Mouse (Mus musculus): ENCODE results near the gene Eid2b. TPM values are rescaled to one million over a fixed set of nuclear protein-coding genes. Genes with fewer than 3 reads are reported as not detected.

Eid2b gene
- total and polyA plus RNA-seq, 2 experiments from 2014 or later = 44.0 to 53.6 TPM

- no peaks in the 10 kb centered on the region for H3K27me3 ChIP-seq (ENCODE audit: insufficient read depth, low read length)
- H3K9me3 ChIP-seq (ENCODE audit: low read length) = no peaks in the 10 kb centered on the region
- H3K4me2 ChIP-seq (ENCODE audit: low read depth) = peak within 1 kb of the TSS; percentile 82
- H3K27ac ChIP-seq (ENCODE audit: low read depth, low read length) = peak within 1 kb of the TSS; percentile 64; the same call in 1 of the 2 replicates
- peak within 1 kb of the TSS; percentile 78 for H3K4me3 ChIP-seq (ENCODE audit: low read depth, low read length)
- H3K36me3 ChIP-seq (ENCODE audit: insufficient read depth) = peaks cover 48% of the 10 kb centered on the region
- DNase-seq (peak; percentile 97), ATAC-seq (peak; percentile 99)
- H3K4me1 ChIP-seq (ENCODE audit: insufficient read depth) = peaks cover 5% of the 10 kb centered on the region; the same call in 1 of the 2 replicates
- WGBS = 1% methylated on average over 45 of the region's 45 CpGs
- no peak; the same call in 1 of the 2 replicates for TF ChIP-seq CTCF (IDR thresholded peaks at IDR 0.05; ENCODE audit: low read depth)
- peak within 1 kb of the TSS; percentile 81 for H3K9ac ChIP-seq
These were observed 34.5 kb downstream of the Eid2b start, which contains the start of gene Timm50 for GRCm38 (mm10) chr7:28311926-28312543. Gene Timm50, minus strand, starts transcription at chr7:28312072.

GRCm38 (mm10) chr7:28318036-28318435 is 40.5 kb downstream of the Eid2b start:
- Histone ChIP-seq H3K9ac (no peak overlapping the region), H3K9me3 (ENCODE audit: low read length) (no peaks in the 10 kb centered on the region), H3K27ac (ENCODE audit: low read depth, low read length) (no peak overlapping the region), H3K27me3 (ENCODE audit: insufficient read depth, low read length) (no peaks in the 10 kb centered on the region), H3K4me1 (ENCODE audit: insufficient read depth) (no peaks in the 10 kb centered on the region), H3K4me3 (ENCODE audit: low read depth, low read length) (no peak overlapping the region), H3K36me3 (ENCODE audit: insufficient read depth) (peaks cover 83% of the 10 kb centered on the region), H3K4me2 (ENCODE audit: low read depth) (no peak overlapping the region)
- 91% methylated on average over 3 of the region's 3 CpGs for WGBS
- DNase-seq (no peak), ATAC-seq (no peak)
- TF ChIP-seq CTCF (IDR thresholded peaks at IDR 0.05; ENCODE audit: low read depth) = no peak

GRCm38 (mm10) chr7:28318714-28319113 is 41.2 kb downstream of the Eid2b start:
- no peak for ATAC-seq

DNA sequence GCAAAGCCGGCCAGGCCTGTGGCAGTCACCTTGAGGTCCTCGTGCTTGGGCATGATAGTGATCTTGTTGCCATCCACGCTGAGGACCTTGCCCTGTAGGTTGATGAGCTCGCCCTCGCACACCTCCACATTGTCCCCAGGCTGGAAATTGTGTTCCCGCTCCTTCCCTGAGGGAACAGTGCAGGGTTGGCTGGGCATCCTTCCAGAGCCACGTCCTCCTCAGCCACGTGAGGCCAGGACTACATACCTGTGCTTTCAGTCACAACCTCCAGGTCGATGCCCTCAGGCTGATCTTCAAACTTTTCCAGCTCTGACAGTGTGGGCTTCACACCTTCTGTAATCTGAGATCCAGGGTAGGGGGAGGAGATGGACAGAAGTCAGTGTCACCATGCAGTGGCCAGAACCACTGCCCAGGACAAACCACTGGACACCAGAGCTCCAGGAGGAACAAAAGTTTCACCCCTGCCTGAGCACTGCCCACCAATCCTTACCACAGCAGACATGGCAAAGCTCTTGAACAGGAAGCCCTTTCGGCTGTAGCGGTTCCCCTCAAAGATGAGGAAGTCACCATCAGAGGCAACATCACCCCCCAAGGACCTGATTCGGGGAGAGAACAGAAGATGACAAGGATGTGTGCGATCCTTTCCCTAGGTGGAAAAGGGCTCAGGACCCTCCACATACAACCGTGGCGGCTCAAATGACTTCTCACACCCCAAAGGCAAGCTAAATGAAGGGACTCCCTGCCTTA is 44.6 kb downstream of the Eid2b start:
- peaks cover 96% of the 10 kb centered on the region for H3K36me3 ChIP-seq (ENCODE audit: insufficient read depth)
- H3K4me2 ChIP-seq (ENCODE audit: low read depth) = no peak overlapping the region
- ATAC-seq (no peak), DNase-seq (no peak)
- H3K9ac ChIP-seq = no peak overlapping the region
- no peak overlapping the region for H3K27ac ChIP-seq (ENCODE audit: low read depth, low read length)
- H3K27me3 ChIP-seq (ENCODE audit: insufficient read depth, low read length) = no peaks in the 10 kb centered on the region
- H3K4me1 ChIP-seq (ENCODE audit: insufficient read depth) = no peaks in the 10 kb centered on the region
- H3K4me3 ChIP-seq (ENCODE audit: low read depth, low read length) = no peak overlapping the region
- 92% methylated on average over 15 of the region's 15 CpGs for WGBS
- TF ChIP-seq CTCF (IDR thresholded peaks at IDR 0.05; ENCODE audit: low read depth) = no peak
- no peaks in the 10 kb centered on the region for H3K9me3 ChIP-seq (ENCODE audit: low read length)

More at GRCm38 (mm10) chr7:28318714-28319113, 41.2 kb downstream of the Eid2b start:
- no peak overlapping the region for H3K4me2 ChIP-seq (ENCODE audit: low read depth)
- H3K4me1 ChIP-seq (ENCODE audit: insufficient read depth) = no peaks in the 10 kb centered on the region
- no peak for DNase-seq
- 93% methylated on average over 17 of the region's 17 CpGs for WGBS
- TF ChIP-seq CTCF (IDR thresholded peaks at IDR 0.05; ENCODE audit: low read depth) = no peak
- H3K9me3 ChIP-seq (ENCODE audit: low read length) = no peaks in the 10 kb centered on the region
- no peaks in the 10 kb centered on the region for H3K27me3 ChIP-seq (ENCODE audit: insufficient read depth, low read length)
- peaks cover 90% of the 10 kb centered on the region for H3K36me3 ChIP-seq (ENCODE audit: insufficient read depth)
- H3K4me3 ChIP-seq (ENCODE audit: low read depth, low read length) = no peak overlapping the region
- no peak overlapping the region for H3K9ac ChIP-seq
- H3K27ac ChIP-seq (ENCODE audit: low read depth, low read length) = no peak overlapping the region

DNA sequence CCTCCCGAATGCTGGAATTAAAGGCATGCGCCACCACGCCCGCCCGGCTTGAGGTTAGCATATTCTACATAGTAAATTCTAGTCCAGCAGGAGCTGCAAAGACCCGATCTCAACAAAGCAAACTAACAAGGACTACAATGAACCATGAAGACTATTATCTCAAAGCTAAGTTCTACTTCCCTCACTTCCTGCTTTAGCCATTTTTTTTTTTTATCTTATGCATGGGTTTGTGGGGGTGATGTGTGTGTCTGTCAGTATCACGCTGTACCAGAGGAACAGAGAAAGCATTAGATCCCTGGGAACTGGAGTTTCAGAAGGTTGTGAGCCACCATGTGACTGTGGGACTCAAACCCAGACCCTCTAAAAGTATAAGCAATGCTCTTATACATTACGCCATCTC is 47.8 kb downstream of the Eid2b start:
- TF ChIP-seq CTCF (IDR thresholded peaks at IDR 0.05; ENCODE audit: low read depth) = no peak
- H3K4me2 ChIP-seq (ENCODE audit: low read depth) = no peak overlapping the region
- peaks cover 93% of the 10 kb centered on the region for H3K36me3 ChIP-seq (ENCODE audit: insufficient read depth)
- H3K9ac ChIP-seq = no peak overlapping the region
- H3K4me1 ChIP-seq (ENCODE audit: insufficient read depth) = no peaks in the 10 kb centered on the region
- 98% methylated on average over 8 of the region's 8 CpGs for WGBS
- no peaks in the 10 kb centered on the region for H3K9me3 ChIP-seq (ENCODE audit: low read length)
- DNase-seq (no peak), ATAC-seq (no peak)
- no peak overlapping the region for H3K27ac ChIP-seq (ENCODE audit: low read depth, low read length)
- H3K4me3 ChIP-seq (ENCODE audit: low read depth, low read length) = no peak overlapping the region
- no peaks in the 10 kb centered on the region for H3K27me3 ChIP-seq (ENCODE audit: insufficient read depth, low read length)

DNA sequence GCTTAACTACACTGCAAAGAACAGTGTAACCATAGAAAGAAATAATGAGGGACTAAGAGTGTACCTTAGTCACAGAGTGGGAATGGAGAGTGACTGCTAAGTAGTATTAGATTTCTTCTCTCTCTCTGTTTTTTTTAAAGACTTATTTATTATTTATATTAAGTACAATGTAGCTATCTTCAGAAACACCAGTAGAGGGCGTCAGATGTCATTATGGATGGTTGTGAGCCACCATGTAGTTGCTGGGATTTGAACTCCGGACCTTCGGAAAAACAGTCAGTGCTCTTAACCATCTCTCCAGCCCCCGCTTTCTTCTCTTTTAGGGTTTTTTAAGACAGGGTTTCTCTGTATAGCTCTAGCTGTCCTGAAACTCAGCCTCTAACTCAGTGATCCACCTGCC is 48.9 kb downstream of the Eid2b start:
- Histone ChIP-seq H3K9ac (no peak overlapping the region), H3K4me1 (ENCODE audit: insufficient read depth) (no peaks in the 10 kb centered on the region), H3K4me3 (ENCODE audit: low read depth, low read length) (no peak overlapping the region), H3K9me3 (ENCODE audit: low read length) (no peaks in the 10 kb centered on the region), H3K4me2 (ENCODE audit: low read depth) (no peak overlapping the region), H3K27ac (ENCODE audit: low read depth, low read length) (no peak overlapping the region), H3K36me3 (ENCODE audit: insufficient read depth) (peaks cover 94% of the 10 kb centered on the region), H3K27me3 (ENCODE audit: insufficient read depth, low read length) (no peaks in the 10 kb centered on the region)
- DNase-seq (no peak), ATAC-seq (no peak)
- TF ChIP-seq CTCF (IDR thresholded peaks at IDR 0.05; ENCODE audit: low read depth) = no peak
- 80% methylated on average over 4 of the region's 4 CpGs for WGBS

DNA sequence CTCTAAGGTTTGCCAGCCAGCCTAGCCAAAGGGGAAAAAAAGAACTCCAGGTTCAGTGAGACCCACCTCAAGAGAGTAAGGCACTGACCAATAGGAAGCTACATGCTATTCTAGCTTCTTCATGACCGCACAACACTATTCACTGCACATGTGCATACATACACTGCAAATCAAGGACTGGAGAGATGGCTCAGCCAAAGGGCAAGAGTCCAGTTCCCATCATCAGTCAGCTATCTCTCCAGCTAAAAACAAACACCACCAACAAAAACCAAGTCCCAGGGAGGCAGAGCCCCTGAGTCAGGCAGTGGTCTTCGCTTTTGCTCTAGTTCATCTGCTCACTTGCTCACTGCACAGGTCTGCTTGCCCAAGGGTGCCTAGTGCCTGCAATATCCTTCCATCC is 50.7 kb downstream of the Eid2b start:
- DNase-seq (no peak), ATAC-seq (no peak)
- no peak overlapping the region for H3K4me2 ChIP-seq (ENCODE audit: low read depth)
- WGBS = 100% methylated on average over 2 of the region's 2 CpGs
- H3K27ac ChIP-seq (ENCODE audit: low read depth, low read length) = no peak overlapping the region
- H3K9me3 ChIP-seq (ENCODE audit: low read length) = no peaks in the 10 kb centered on the region
- no peaks in the 10 kb centered on the region for H3K27me3 ChIP-seq (ENCODE audit: insufficient read depth, low read length)
- no peak overlapping the region for H3K9ac ChIP-seq
- no peak overlapping the region for H3K4me3 ChIP-seq (ENCODE audit: low read depth, low read length)
- TF ChIP-seq CTCF (IDR thresholded peaks at IDR 0.05; ENCODE audit: low read depth) = no peak
- H3K4me1 ChIP-seq (ENCODE audit: insufficient read depth) = no peaks in the 10 kb centered on the region
- peaks cover 77% of the 10 kb centered on the region for H3K36me3 ChIP-seq (ENCODE audit: insufficient read depth)

Other genes with a start within 250 kb of the Eid2b start
- gene Psmc4, start 227.6 kb upstream of the Eid2b start, total RNA-seq (2014; rRNA removed) = 200 and 233 TPM in 2 replicates
- 265 and 268 TPM in 2 replicates for gene Psmc4, start 227.6 kb upstream of the Eid2b start, polyA plus RNA-seq (2015; fragmentation: Nextera tagmentation; extraction: Ambion mirVana)
- 0.57 and 0.62 TPM in 2 replicates for gene Fcgbp, start 206.5 kb upstream of the Eid2b start, total RNA-seq (2014; rRNA removed)
- gene Fcgbp, start 206.5 kb upstream of the Eid2b start, polyA plus RNA-seq (2015; fragmentation: Nextera tagmentation; extraction: Ambion mirVana) = 0.45 and 0.52 TPM in 2 replicates
- gene 9530053A07Rik, start 148.3 kb upstream of the Eid2b start, total RNA-seq (2014; rRNA removed) = under 0.01 and 0.19 TPM in 2 replicates
- gene 9530053A07Rik, start 148.3 kb upstream of the Eid2b start, polyA plus RNA-seq (2015; fragmentation: Nextera tagmentation; extraction: Ambion mirVana) = 0.08 TPM in 2 replicates
- gene Fbl, start 108.0 kb upstream of the Eid2b start, total RNA-seq (2014; rRNA removed) = 40.4 and 49.5 TPM in 2 replicates
- gene Fbl, start 108.0 kb upstream of the Eid2b start, polyA plus RNA-seq (2015; fragmentation: Nextera tagmentation; extraction: Ambion mirVana) = 86.3 and 91.3 TPM in 2 replicates
- gene Dyrk1b, start 98.3 kb upstream of the Eid2b start, total RNA-seq (2014; rRNA removed) = 21.0 and 23.3 TPM in 2 replicates
- gene Dyrk1b, start 98.3 kb upstream of the Eid2b start, polyA plus RNA-seq (2015; fragmentation: Nextera tagmentation; extraction: Ambion mirVana) = 5.5 and 7.4 TPM in 2 replicates
- 91.2 and 101 TPM in 2 replicates for gene Eid2, start 9.9 kb upstream of the Eid2b start, total RNA-seq (2014; rRNA removed)
- gene Eid2, start 9.9 kb upstream of the Eid2b start, polyA plus RNA-seq (2015; fragmentation: Nextera tagmentation; extraction: Ambion mirVana) = 26.7 and 28.3 TPM in 2 replicates
- 0.62 and 0.71 TPM in 2 replicates for gene Selenov, start 13.4 kb downstream of the Eid2b start, total RNA-seq (2014; rRNA removed)
- gene Selenov, start 13.4 kb downstream of the Eid2b start, polyA plus RNA-seq (2015; fragmentation: Nextera tagmentation; extraction: Ambion mirVana) = 1.3 and 2.1 TPM in 2 replicates
- 7.8 and 9.5 TPM in 2 replicates for gene Dll3, start 24.5 kb downstream of the Eid2b start, total RNA-seq (2014; rRNA removed)
- 10.9 and 11.1 TPM in 2 replicates for gene Dll3, start 24.5 kb downstream of the Eid2b start, polyA plus RNA-seq (2015; fragmentation: Nextera tagmentation; extraction: Ambion mirVana)
- gene Timm50, start 34.3 kb downstream of the Eid2b start, total RNA-seq (2014; rRNA removed) = 60.6 and 64.0 TPM in 2 replicates
- 116 and 140 TPM in 2 replicates for gene Timm50, start 34.3 kb downstream of the Eid2b start, polyA plus RNA-seq (2015; fragmentation: Nextera tagmentation; extraction: Ambion mirVana)
- gene Supt5, start 61.0 kb downstream of the Eid2b start, total RNA-seq (2014; rRNA removed) = 88.4 and 111 TPM in 2 replicates
- 65.2 and 83.3 TPM in 2 replicates for gene Supt5, start 61.0 kb downstream of the Eid2b start, polyA plus RNA-seq (2015; fragmentation: Nextera tagmentation; extraction: Ambion mirVana)
- 205 and 300 TPM in 2 replicates for gene Rps16, start 72.9 kb downstream of the Eid2b start, total RNA-seq (2014; rRNA removed)
- 595 and 769 TPM in 2 replicates for gene Rps16, start 72.9 kb downstream of the Eid2b start, polyA plus RNA-seq (2015; fragmentation: Nextera tagmentation; extraction: Ambion mirVana)
- gene Plekhg2, start 94.9 kb downstream of the Eid2b start, total RNA-seq (2014; rRNA removed) = 20.3 and 25.7 TPM in 2 replicates
- 9.0 and 11.4 TPM in 2 replicates for gene Plekhg2, start 94.9 kb downstream of the Eid2b start, polyA plus RNA-seq (2015; fragmentation: Nextera tagmentation; extraction: Ambion mirVana)
- gene Zfp36, start 102.5 kb downstream of the Eid2b start, total RNA-seq (2014; rRNA removed) = 2.8 and 4.0 TPM in 2 replicates
- 2.3 and 3.8 TPM in 2 replicates for gene Zfp36, start 102.5 kb downstream of the Eid2b start, polyA plus RNA-seq (2015; fragmentation: Nextera tagmentation; extraction: Ambion mirVana)
- gene Med29, start 115.0 kb downstream of the Eid2b start, total RNA-seq (2014; rRNA removed) = 32.5 and 35.1 TPM in 2 replicates
- 39.2 and 47.6 TPM in 2 replicates for gene Med29, start 115.0 kb downstream of the Eid2b start, polyA plus RNA-seq (2015; fragmentation: Nextera tagmentation; extraction: Ambion mirVana)
- 74.8 and 80.5 TPM in 2 replicates for gene Paf1, start 115.2 kb downstream of the Eid2b start, total RNA-seq (2014; rRNA removed)
- gene Paf1, start 115.2 kb downstream of the Eid2b start, polyA plus RNA-seq (2015; fragmentation: Nextera tagmentation; extraction: Ambion mirVana) = 69.4 and 92.7 TPM in 2 replicates
- gene Gmfg, start 159.7 kb downstream of the Eid2b start, total RNA-seq (2014; rRNA removed) = 2.6 and 3.8 TPM in 2 replicates
- gene Gmfg, start 159.7 kb downstream of the Eid2b start, polyA plus RNA-seq (2015; fragmentation: Nextera tagmentation; extraction: Ambion mirVana) = 5.8 and 6.7 TPM in 2 replicates
- gene Lrfn1, start 174.2 kb downstream of the Eid2b start, total RNA-seq (2014; rRNA removed) = 57.7 and 88.3 TPM in 2 replicates
- gene Lrfn1, start 174.2 kb downstream of the Eid2b start, polyA plus RNA-seq (2015; fragmentation: Nextera tagmentation; extraction: Ambion mirVana) = 16.0 and 21.2 TPM in 2 replicates
- not detected in 2 replicates for gene Ifnl2, start 232.7 kb downstream of the Eid2b start, total RNA-seq (2014; rRNA removed)
- not detected in 2 replicates for gene Ifnl2, start 232.7 kb downstream of the Eid2b start, polyA plus RNA-seq (2015; fragmentation: Nextera tagmentation; extraction: Ambion mirVana)
- gene Ifnl3, start 245.1 kb downstream of the Eid2b start, total RNA-seq (2014; rRNA removed) = not detected in 2 replicates
- gene Ifnl3, start 245.1 kb downstream of the Eid2b start, polyA plus RNA-seq (2015; fragmentation: Nextera tagmentation; extraction: Ambion mirVana) = not detected in 2 replicates